Mouse (Mus musculus) intestine, embryonic 16.5 days (tissue): Measurements from ENCODE around the gene Gm20671. TPM values are rescaled to one million over a fixed set of nuclear protein-coding genes. Genes with fewer than 3 reads are reported as not detected.
"Not testable (repeated sequence)": the region's sequence is repeated elsewhere in the genome, so short reads cannot be mapped to it uniquely, and the experiment has no call there.

Experiments used
- ATAC-seq: fragments of 200-750 bp; cut with Nextera tagmentation; 2 replicates; pipeline ENCODE4 v1.8.0; 2017; ENCODE audit warnings: moderate TSS enrichment, moderate library complexity
- H3K27ac ChIP-seq: fragments of 300-500 bp; sonication (generic); 2 replicates; pipeline ENCODE4 v1.5.1; 2014; ENCODE audit warnings: mild to moderate bottlenecking, low read length
- H3K27me3 ChIP-seq: fragments of 300-500 bp; sonication (generic); replicated peaks from 2 replicates; pipeline ENCODE4 v1.6.1; 2014; ENCODE audit warnings: low read length, control low read depth, mixed read lengths; ENCODE audit not compliant: control insufficient read depth, insufficient read depth
- H3K36me3 ChIP-seq: fragments of 300-500 bp; sonication (generic); 2 replicates; pipeline ENCODE4 v1.6.1; 2014; ENCODE audit warnings: low read length, control low read depth; ENCODE audit not compliant: control insufficient read depth, insufficient read depth
- H3K4me1 ChIP-seq: fragments of 300-500 bp; sonication (generic); 2 replicates; pipeline ENCODE4 v1.6.1; 2014; ENCODE audit warnings: low read length, control low read depth, mixed read lengths; ENCODE audit not compliant: control insufficient read depth, insufficient read depth
- H3K4me2 ChIP-seq: fragments of 300-500 bp; sonication (generic); 2 replicates; pipeline ENCODE4 v1.6.1; 2014; ENCODE audit warnings: low read depth, low read length, control low read depth
- H3K4me3 ChIP-seq: fragments of 300-500 bp; sonication (generic); 2 replicates; pipeline ENCODE4 v1.5.1; 2014; ENCODE audit warnings: mild to moderate bottlenecking, low read length
- H3K9ac ChIP-seq: fragments of 300-500 bp; sonication (generic); 2 replicates; pipeline ENCODE4 v1.6.1; 2014; ENCODE audit warnings: low read depth, low read length
- H3K9me3 ChIP-seq: fragments of 300-500 bp; sonication (generic); 2 replicates; pipeline ENCODE4 v1.6.1; 2016; ENCODE audit warnings: low read length, control low read depth; ENCODE audit not compliant: control insufficient read depth
- WGBS: fragments of 180-500 bp; shearing (Covaris S2); extraction: QIAGEN DNeasy Blood & Tissue Kit; methylation state at CpG from one replicate; pipeline ENCODE4 v1.1.7; 2014; 5-methylcytosine and 5-hydroxymethylcytosine counted together
- polyA plus RNA-seq: library from polyadenylated mRNA; unstranded; fragments of >200 nt; fragmentation: Nextera tagmentation; extraction: Ambion mirVana; gene quantifications from 2 replicates; pipeline ENCODE4 v1.2.1, GENCODE M21; 2015

Gm20671 gene
- polyA plus RNA-seq, 1 experiment from 2014 or later = not detected

DNA sequence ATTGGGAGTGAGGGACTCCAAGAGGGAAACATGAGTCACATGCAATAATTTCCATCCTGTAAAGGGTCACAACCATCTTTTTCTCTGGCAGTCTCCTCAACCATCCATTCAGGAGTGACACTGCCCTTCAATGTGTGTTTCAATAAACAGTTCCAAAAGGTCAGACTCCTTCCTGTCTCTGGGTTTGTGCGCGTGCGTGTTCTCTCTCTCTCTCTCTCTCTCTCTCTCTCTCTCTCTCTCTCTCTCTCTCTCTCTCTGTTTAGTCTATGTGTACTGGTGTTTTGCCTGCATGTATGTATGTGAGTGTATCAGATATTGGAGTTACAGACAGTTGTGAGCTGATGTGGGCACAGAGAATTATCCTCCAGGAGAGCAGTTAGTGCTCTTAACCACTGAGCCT lies 59.9 kb downstream of the Gm20671 start:
- H3K9me3 ChIP-seq = no peaks in the 10 kb centered on the region
- H3K27me3 ChIP-seq = no peaks in the 10 kb centered on the region
- no peak overlapping the region for H3K27ac ChIP-seq
- H3K4me2 ChIP-seq = no peak overlapping the region
- H3K4me3 ChIP-seq = no peak overlapping the region
- ATAC-seq = no peak
- no peaks in the 10 kb centered on the region; the same call in 1 of the 2 replicates for H3K36me3 ChIP-seq
- no peaks in the 10 kb centered on the region for H3K4me1 ChIP-seq
- H3K9ac ChIP-seq = no peak overlapping the region
- WGBS = 41% methylated on average over 3 of the region's 3 CpGs

DNA sequence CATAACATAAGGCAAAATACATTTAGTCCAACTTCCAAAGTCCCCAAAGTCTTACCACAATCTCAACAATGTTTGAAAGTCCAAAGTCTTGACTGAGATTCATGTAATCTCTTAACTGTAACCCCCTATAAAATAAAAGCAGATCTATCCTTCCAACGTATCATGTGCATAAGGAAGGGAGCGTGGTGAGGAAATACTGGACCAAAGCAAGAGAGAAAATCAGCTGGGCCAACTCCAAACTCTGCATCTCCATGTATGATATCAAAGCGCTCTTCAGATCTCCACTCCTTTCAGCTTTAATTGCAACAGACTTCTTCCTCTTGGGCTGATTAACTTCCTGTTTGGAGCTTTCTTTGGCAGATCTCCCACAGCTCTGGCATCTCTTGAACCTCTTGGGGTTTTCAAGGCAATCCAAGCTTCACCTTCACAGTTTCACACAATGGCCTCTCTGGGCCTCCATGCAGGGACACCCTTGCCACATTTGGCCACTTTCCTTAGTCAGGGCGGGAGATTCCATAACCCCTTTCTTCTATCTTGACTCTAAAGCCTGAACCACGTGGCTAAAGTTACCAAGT lies 65.3 kb downstream of the Gm20671 start:
- Histone ChIP-seq H3K36me3 (no peaks in the 10 kb centered on the region; the same call in 1 of the 2 replicates), H3K4me3 (no peak overlapping the region), H3K9me3 (no peaks in the 10 kb centered on the region), H3K4me1 (peaks cover 4% of the 10 kb centered on the region; the same call in 1 of the 2 replicates), H3K27me3 (no peaks in the 10 kb centered on the region), H3K27ac (peak overlapping the region; percentile 52; the same call in 1 of the 2 replicates), H3K9ac (no peak overlapping the region), H3K4me2 (no peak overlapping the region)
- WGBS = 85% methylated on average over 5 of the region's 5 CpGs
- ATAC-seq = peak; percentile 29

DNA sequence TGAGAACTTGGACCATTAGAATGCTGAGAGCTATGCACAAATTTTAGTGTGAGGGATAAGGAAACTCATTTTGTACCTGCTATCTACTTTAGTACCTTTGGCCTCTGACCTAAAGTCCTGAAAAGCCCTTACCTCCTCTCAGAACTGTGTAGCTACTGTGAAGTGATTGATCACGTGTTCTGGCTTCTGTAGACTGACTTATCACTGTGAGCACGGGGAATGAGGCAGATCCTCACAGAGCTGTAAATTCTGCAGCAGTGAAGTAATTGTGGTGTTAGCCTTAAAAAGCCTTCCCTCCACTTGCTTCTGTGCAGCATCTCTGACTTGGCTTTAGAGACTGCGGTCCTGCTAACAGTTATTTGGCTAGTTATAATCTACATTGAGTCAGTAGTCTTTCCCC lies 66.1 kb downstream of the Gm20671 start:
- Histone ChIP-seq H3K4me2 (no peak overlapping the region), H3K4me1 (peaks cover 4% of the 10 kb centered on the region; the same call in 1 of the 2 replicates), H3K27ac (peak overlapping the region; percentile 52), H3K27me3 (no peaks in the 10 kb centered on the region), H3K9ac (no peak overlapping the region), H3K9me3 (no peaks in the 10 kb centered on the region), H3K4me3 (no peak overlapping the region), H3K36me3 (no peaks in the 10 kb centered on the region; the same call in 1 of the 2 replicates)
- peak; percentile 85 for ATAC-seq
- 59% methylated on average over 3 of the region's 3 CpGs for WGBS

DNA sequence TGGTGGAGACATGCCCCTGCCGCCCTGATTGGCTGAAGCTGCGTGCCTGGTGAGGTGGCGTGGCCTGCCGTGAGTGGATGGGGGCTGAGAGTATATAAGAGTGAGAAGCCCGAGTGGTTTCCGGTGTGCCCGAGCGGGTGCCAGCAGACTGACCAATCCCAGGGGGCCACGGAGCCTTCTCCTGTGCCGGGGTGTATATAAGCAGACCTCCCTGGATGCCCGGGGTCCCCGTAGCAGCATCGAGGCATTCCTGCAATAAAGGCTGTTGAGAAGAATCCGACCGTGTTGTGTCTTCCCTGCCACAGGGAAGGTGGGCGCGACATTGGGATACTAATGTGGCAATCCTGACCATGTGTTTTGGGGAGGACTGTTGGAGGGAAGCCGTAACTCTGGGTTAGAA lies 66.6 kb downstream of the Gm20671 start:
- not testable (repeated sequence) for H3K9ac ChIP-seq, H3K9me3 ChIP-seq, H3K27ac ChIP-seq, H3K4me2 ChIP-seq, H3K4me3 ChIP-seq, H3K4me1 ChIP-seq, H3K36me3 ChIP-seq, H3K27me3 ChIP-seq
- 96% methylated on average over 18 of the region's 18 CpGs for WGBS
- peak; percentile 4; the same call in 1 of the 2 replicates for ATAC-seq

DNA sequence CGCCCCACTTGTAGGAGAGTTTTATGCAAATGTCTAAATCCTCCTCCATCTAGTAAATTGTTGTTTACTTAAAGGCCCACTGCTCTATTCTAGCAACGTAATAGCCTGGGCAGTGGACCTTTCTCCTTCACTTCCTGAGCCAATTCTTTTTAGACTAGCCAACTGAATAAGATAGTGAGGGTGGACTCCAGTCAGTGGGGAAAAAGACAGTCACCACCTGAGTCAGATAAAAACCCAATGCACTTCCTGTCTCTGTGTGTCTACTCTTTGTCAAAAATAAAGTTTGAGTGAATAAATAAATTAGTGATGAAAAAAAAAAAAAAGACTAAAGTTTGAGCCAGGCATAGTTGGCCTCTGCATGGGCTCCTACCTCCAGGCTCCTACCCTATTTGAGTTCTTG lies 67.2 kb downstream of the Gm20671 start:
- WGBS = 74% methylated on average over 2 of the region's 2 CpGs
- Histone ChIP-seq H3K36me3 (no peaks in the 10 kb centered on the region; the same call in 1 of the 2 replicates), H3K4me2 (no peak overlapping the region), H3K9ac (no peak overlapping the region), H3K4me1 (peaks cover 4% of the 10 kb centered on the region; the same call in 1 of the 2 replicates), H3K9me3 (no peaks in the 10 kb centered on the region), H3K4me3 (no peak overlapping the region), H3K27me3 (no peaks in the 10 kb centered on the region), H3K27ac (no peak overlapping the region)
- ATAC-seq = no peak

DNA sequence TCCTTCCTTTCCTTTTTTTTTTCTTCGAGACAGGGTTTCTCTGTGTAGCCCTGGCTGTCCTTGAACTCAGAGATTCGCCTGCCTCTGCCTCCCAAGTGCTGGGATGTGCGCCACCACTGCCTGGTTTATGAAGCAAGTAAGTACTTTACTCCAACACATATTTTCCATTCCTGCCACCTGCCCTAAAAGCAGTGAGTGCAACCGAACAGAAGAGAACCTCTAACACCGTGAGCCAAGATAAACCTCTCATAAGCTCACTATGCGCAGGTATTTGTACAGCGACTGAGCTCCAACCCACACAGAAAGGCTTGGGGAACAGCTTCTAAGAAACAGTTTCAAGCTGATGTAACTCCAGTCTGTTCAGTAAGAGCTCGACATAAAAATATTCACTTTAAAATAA lies 70.8 kb downstream of the Gm20671 start:
- Histone ChIP-seq H3K9ac (no peak overlapping the region), H3K4me1 (no peaks in the 10 kb centered on the region), H3K27ac (no peak overlapping the region), H3K4me3 (no peak overlapping the region), H3K4me2 (no peak overlapping the region), H3K27me3 (no peaks in the 10 kb centered on the region), H3K36me3 (no peaks in the 10 kb centered on the region), H3K9me3 (no peaks in the 10 kb centered on the region)
- no peak for ATAC-seq
- WGBS = 94% methylated on average over 8 of the region's 8 CpGs

DNA sequence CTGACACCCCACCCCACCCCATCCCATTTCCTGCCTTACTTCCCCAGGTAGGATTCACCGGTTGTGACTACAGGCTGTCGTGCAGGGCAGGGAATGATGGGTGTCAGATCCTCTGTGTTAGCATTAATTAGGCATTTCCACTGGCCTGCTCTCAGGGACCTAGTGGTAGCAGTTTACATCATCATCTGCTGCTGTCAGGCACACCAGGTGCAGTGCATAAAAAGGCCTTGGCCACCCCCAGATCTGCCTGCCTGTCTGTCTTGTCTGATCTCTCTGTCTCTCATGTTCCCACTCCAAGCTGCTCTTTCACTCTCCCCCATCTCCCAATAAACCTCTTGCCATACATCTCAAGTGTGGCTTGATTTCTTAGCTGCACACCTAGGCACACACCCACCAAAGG lies 75.2 kb downstream of the Gm20671 start:
- peaks cover 6% of the 10 kb centered on the region for H3K4me1 ChIP-seq
- H3K9ac ChIP-seq = no peak overlapping the region
- no peaks in the 10 kb centered on the region for H3K9me3 ChIP-seq
- no peak for ATAC-seq
- H3K36me3 ChIP-seq = no peaks in the 10 kb centered on the region
- no peak overlapping the region for H3K4me3 ChIP-seq
- no peaks in the 10 kb centered on the region for H3K27me3 ChIP-seq
- no peak overlapping the region for H3K4me2 ChIP-seq
- WGBS = 64% methylated on average over 2 of the region's 2 CpGs
- H3K27ac ChIP-seq = no peak overlapping the region

DNA sequence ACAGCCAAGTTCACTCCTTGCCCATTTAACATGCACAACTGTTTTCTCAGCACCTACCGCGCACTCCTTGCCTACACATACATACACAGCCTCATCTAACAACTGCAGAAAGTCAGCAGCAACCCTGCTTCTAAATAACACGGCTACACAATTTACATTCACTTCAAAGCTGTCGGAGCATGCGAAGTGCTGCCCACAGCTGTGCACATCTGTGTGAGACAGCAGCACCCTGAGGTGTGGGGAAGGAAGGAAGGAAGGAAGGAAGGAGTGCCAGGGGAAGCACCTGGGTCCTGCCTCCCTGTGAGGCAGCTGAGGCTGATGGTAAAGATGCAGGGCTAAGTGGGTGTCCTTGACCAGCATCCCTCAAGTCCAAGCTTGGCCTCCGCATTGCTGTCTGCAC lies 78.0 kb downstream of the Gm20671 start:
- no peaks in the 10 kb centered on the region for H3K36me3 ChIP-seq
- 65% methylated on average over 6 of the region's 6 CpGs for WGBS
- no peak for ATAC-seq

DNA sequence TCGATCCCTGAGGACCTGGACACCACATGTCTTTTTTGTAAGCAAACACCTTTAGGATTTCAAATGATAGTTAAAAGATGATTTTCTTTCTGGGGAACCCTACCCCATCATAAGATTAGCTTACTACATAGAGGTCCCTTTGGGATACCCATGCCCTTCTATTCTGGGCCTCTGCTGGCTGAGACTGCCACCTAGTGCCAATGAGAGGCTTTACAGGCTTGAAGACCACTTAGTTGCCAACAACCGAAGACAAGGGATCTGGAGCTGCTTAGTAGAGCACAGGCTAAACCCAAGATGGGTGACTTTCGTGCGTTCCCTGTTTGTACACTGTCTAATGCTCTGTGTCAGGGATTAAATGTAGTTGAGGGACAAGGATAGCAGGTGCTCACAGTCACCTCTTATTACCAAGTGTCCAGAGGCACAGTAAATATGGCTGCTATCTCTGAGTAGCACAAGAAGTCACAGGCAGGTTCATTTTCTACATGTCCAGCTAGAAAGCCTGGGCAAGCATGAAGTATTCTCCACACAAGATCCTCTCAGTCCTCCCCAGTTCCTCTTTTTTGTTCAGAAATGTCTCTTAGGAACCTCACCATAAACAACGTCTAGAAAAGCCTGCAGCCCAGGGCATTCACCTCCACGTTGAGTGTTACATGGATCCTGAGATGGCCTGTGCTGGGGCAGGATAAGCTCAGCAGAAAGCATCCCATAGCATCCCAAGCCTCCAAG lies 79.1 kb downstream of the Gm20671 start:
- Histone ChIP-seq H3K9me3 (no peaks in the 10 kb centered on the region), H3K36me3 (no peaks in the 10 kb centered on the region), H3K4me2 (no peak overlapping the region), H3K4me1 (peaks cover 27% of the 10 kb centered on the region), H3K27me3 (no peaks in the 10 kb centered on the region), H3K4me3 (no peak overlapping the region), H3K9ac (no peak overlapping the region), H3K27ac (no peak overlapping the region)
- no peak for ATAC-seq
- 64% methylated on average over 6 of the region's 6 CpGs for WGBS

More for the DNA sequence above, 78.0 kb downstream of the Gm20671 start:
- Histone ChIP-seq H3K4me2 (no peak overlapping the region), H3K27me3 (no peaks in the 10 kb centered on the region), H3K4me3 (no peak overlapping the region), H3K9me3 (no peaks in the 10 kb centered on the region), H3K4me1 (peaks cover 20% of the 10 kb centered on the region), H3K9ac (no peak overlapping the region), H3K27ac (no peak overlapping the region)
